Mouse (Mus musculus): ENCODE measurements around the gene Colca2.

DNA sequence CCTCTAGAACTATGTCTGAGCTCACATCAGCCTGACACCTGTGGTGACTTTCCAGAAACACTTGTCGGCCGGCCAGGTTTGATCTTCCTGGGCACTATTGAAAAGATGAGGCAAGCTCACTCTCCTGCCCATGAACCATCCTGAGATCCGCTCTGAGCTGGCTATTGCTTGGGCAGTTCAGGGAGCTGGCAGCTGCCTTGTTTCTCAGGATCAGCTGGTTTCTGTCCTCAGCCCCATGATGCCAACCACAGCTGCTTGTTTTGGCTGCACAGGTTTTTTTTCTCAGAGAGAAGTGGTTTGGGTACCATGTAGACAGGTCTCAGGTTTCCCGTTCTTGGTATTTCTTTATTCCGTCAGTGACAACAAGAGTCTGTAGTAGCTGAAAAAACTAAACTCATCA lies 19.9 kb downstream of the Colca2 start:
- no peak for TF ChIP-seq POLR2A (IDR thresholded peaks at IDR 0.05; ENCODE audit: control insufficient read depth, extremely low read depth, insufficient read depth, low read length, poor library complexity)
- TF ChIP-seq CTCF (IDR thresholded peaks at IDR 0.05; ENCODE audit: borderline replicate concordance, control insufficient read depth, extremely low read depth, insufficient read depth, low read length, poor library complexity), result no peak
